Mouse (Mus musculus) cerebellum, adult 2 months (tissue): ENCODE results near the gene Magi2.

Experiments
- CTCF ChIP-seq: fragments of 200-500 bp; IDR thresholded peaks from 2 replicates; pipeline ENCODE4 v1.5.1; 2011; ENCODE audit warnings: low read depth, mild to moderate bottlenecking, control low read depth, low read length, moderate library complexity, borderline replicate concordance; ENCODE audit not compliant: insufficient read depth
- POLR2A ChIP-seq: fragments of 200-500 bp; IDR thresholded peaks from 2 replicates; pipeline ENCODE4 v1.6.1; 2011; ENCODE audit warnings: low read length, control low read depth, borderline replicate concordance; ENCODE audit not compliant: insufficient read depth

DNA sequence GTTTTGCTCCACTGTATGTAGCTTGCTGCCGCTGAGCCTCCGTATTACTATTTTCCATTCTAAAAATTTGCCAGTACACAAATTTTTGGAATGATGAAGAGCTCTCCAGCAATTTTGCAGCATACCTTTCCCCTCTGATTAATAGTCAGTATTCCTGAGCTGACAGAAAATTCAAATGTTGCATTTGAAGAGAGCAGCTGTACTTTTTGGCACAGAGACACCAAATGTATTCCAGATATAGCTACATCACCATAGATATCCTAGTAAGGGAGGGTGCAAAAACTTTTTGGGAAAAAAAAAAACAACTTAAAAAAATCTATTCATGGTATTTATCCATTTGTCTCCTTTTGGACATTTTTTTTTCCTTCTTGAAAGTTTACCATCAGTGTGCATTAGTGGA is 518.5 kb downstream of the Magi2 start:
- no peak for TF ChIP-seq POLR2A
- TF ChIP-seq CTCF, result no peak
